Mouse (Mus musculus) liver, adult 2 months (tissue): ENCODE measurements around the gene Arhgdib.

Experiments used
- CTCF ChIP-seq: fragments of 200-500 bp; IDR thresholded peaks from 2 replicates; pipeline ENCODE4 v1.5.1; 2011; ENCODE audit warnings: low read depth, low read length, control low read depth
- POLR2A ChIP-seq: fragments of 200-500 bp; IDR thresholded peaks from 2 replicates; pipeline ENCODE4 v1.6.1; 2011; ENCODE audit warnings: low read length, control low read depth; ENCODE audit not compliant: insufficient read depth; ENCODE audit errors: extremely low read depth

GRCm38 (mm10) chr6:136874599-136874998 is 67.1 kb downstream of the Arhgdib start:
- no peak for TF ChIP-seq POLR2A
- TF ChIP-seq CTCF: no peak
